Mouse (Mus musculus) lung, embryonic 14.5 days (tissue): ENCODE measurements at regions not wholly inside any gene's neighbourhood (a gene's known extent, or its start where the extent isn't known, plus 50 kb on each side); places are given as distances from the start of the nearest gene placed in this dataset.

ENCODE experiments used
- ATAC-seq: fragments of 200-750 bp; cut with Nextera tagmentation; 2 replicates; pipeline ENCODE4 v1.8.0; 2017; ENCODE audit warnings: mild to moderate bottlenecking, moderate TSS enrichment, moderate library complexity; ENCODE audit not compliant: insufficient read depth
- DNase-seq: peaks from one replicate; pipeline ENCODE4 v3.0.0-alpha.2; 2015
- H3K27ac ChIP-seq: fragments of 300-500 bp; sonication (generic); 2 replicates; pipeline ENCODE4 v1.5.1; 2014; ENCODE audit warnings: low read depth, mild to moderate bottlenecking, moderate library complexity
- H3K27me3 ChIP-seq: fragments of 300-500 bp; sonication (generic); 2 replicates; pipeline ENCODE4 v1.6.1; 2014; ENCODE audit warnings: low read length, control low read depth; ENCODE audit not compliant: insufficient read depth
- H3K36me3 ChIP-seq: fragments of 300-500 bp; sonication (generic); 2 replicates; pipeline ENCODE4 v1.6.1; 2014; ENCODE audit warnings: control low read depth; ENCODE audit not compliant: insufficient read depth
- H3K4me1 ChIP-seq: fragments of 300-500 bp; sonication (generic); 2 replicates; pipeline ENCODE4 v1.6.1; 2014; ENCODE audit warnings: antibody characterized with exemption, control low read depth; ENCODE audit not compliant: insufficient read depth
- H3K4me2 ChIP-seq: fragments of 300-500 bp; sonication (generic); 2 replicates; pipeline ENCODE4 v1.6.1; 2014; ENCODE audit warnings: mild to moderate bottlenecking
- H3K4me3 ChIP-seq: fragments of 300-500 bp; sonication (generic); 2 replicates; pipeline ENCODE4 v1.5.1; 2014; ENCODE audit warnings: low read depth, low read length
- H3K9ac ChIP-seq: fragments of 300-500 bp; sonication (generic); 2 replicates; pipeline ENCODE4 v1.6.1; 2014
- H3K9me3 ChIP-seq: fragments of 300-500 bp; sonication (generic); 2 replicates; pipeline ENCODE4 v1.6.1; 2016; ENCODE audit warnings: low read depth, low read length, control low read depth
- CTCF ChIP-seq: IDR thresholded peaks from 2 replicates; pipeline ENCODE4 v1.5.1; 2016; ENCODE audit warnings: antibody characterized with exemption, low read depth
- WGBS: fragments of 180-500 bp; shearing (Covaris S2); extraction: QIAGEN DNeasy Blood & Tissue Kit; methylation state at CpG from one replicate; pipeline ENCODE4 v1.1.7; 2014; 5-methylcytosine and 5-hydroxymethylcytosine counted together

GRCm38 (mm10) chr14:62058100-62058499 is 234.3 kb upstream of the Rnaseh2b start:
- DNase-seq (no peak), ATAC-seq (no peak)
- 84% methylated on average over 1 of the region's 1 CpGs for WGBS
- Histone ChIP-seq H3K4me1 (peaks cover 2% of the 10 kb centered on the region; the same call in 1 of the 2 replicates), H3K4me2 (no peak overlapping the region), H3K9ac (no peak overlapping the region), H3K9me3 (no peaks in the 10 kb centered on the region), H3K4me3 (no peak overlapping the region), H3K27me3 (no peaks in the 10 kb centered on the region), H3K36me3 (no peaks in the 10 kb centered on the region), H3K27ac (no peak overlapping the region)
- TF ChIP-seq CTCF = no peak

GRCm38 (mm10) chr14:62071140-62071539 is 221.2 kb upstream of the Rnaseh2b start:
- no peaks in the 10 kb centered on the region for H3K27me3 ChIP-seq
- WGBS = 85% methylated on average over 6 of the region's 6 CpGs
- no peaks in the 10 kb centered on the region for H3K4me1 ChIP-seq
- H3K9me3 ChIP-seq = no peaks in the 10 kb centered on the region
- H3K27ac ChIP-seq = no peak overlapping the region
- no peak overlapping the region for H3K4me3 ChIP-seq
- no peak overlapping the region for H3K4me2 ChIP-seq
- no peak for TF ChIP-seq CTCF
- no peaks in the 10 kb centered on the region for H3K36me3 ChIP-seq
- H3K9ac ChIP-seq = no peak overlapping the region
- DNase-seq (no peak), ATAC-seq (no peak)

- H3K9me3 ChIP-seq = no peaks in the 10 kb centered on the region
- ATAC-seq (no peak), DNase-seq (no peak)
- no peak overlapping the region for H3K9ac ChIP-seq
- no peak overlapping the region for H3K27ac ChIP-seq
- H3K36me3 ChIP-seq = no peaks in the 10 kb centered on the region
- no peak for TF ChIP-seq CTCF
- H3K27me3 ChIP-seq = no peaks in the 10 kb centered on the region
- no peaks in the 10 kb centered on the region for H3K4me1 ChIP-seq
- WGBS = 46% methylated on average over 2 of the region's 2 CpGs
- H3K4me3 ChIP-seq = no peak overlapping the region
- no peak overlapping the region for H3K4me2 ChIP-seq
Observed at GRCm38 (mm10) chr14:62084047-62084446, 208.3 kb upstream of the Rnaseh2b start.

- DNase-seq = no peak
- 71% methylated on average over 3 of the region's 3 CpGs for WGBS
- H3K4me2 ChIP-seq = no peak overlapping the region
- H3K36me3 ChIP-seq = no peaks in the 10 kb centered on the region
- no peaks in the 10 kb centered on the region for H3K4me1 ChIP-seq
- H3K27me3 ChIP-seq = no peaks in the 10 kb centered on the region
- H3K9me3 ChIP-seq = no peaks in the 10 kb centered on the region
- no peak overlapping the region for H3K27ac ChIP-seq
- H3K9ac ChIP-seq = no peak overlapping the region
- no peak for ATAC-seq
- no peak for TF ChIP-seq CTCF
- no peak overlapping the region for H3K4me3 ChIP-seq
Observed at GRCm38 (mm10) chr14:62088174-62088573, 204.2 kb upstream of the Rnaseh2b start.

GRCm38 (mm10) chr14:62117532-62117931 is 174.9 kb upstream of the Rnaseh2b start:
- no peak overlapping the region for H3K4me3 ChIP-seq
- H3K4me2 ChIP-seq = no peak overlapping the region
- H3K4me1 ChIP-seq = peaks cover 4% of the 10 kb centered on the region; the same call in 1 of the 2 replicates
- no peak for TF ChIP-seq CTCF
- no peaks in the 10 kb centered on the region for H3K27me3 ChIP-seq
- H3K9ac ChIP-seq = no peak overlapping the region
- H3K36me3 ChIP-seq = no peaks in the 10 kb centered on the region
- ATAC-seq (peak; percentile 64; the same call in 1 of the 2 replicates), DNase-seq (peak; percentile 49)
- no peak overlapping the region for H3K27ac ChIP-seq
- no peaks in the 10 kb centered on the region for H3K9me3 ChIP-seq
- WGBS = 46% methylated on average over 3 of the region's 3 CpGs

GRCm38 (mm10) chr14:62118542-62118953 is 173.8 kb upstream of the Rnaseh2b start:
- H3K4me2 ChIP-seq = no peak overlapping the region
- 17% methylated on average over 2 of the region's 2 CpGs for WGBS
- no peak overlapping the region for H3K27ac ChIP-seq
- TF ChIP-seq CTCF = no peak
- no peaks in the 10 kb centered on the region for H3K27me3 ChIP-seq
- no peaks in the 10 kb centered on the region for H3K36me3 ChIP-seq
- ATAC-seq (peak; percentile 85), DNase-seq (peak; percentile 90)
- no peak overlapping the region for H3K4me3 ChIP-seq
- no peaks in the 10 kb centered on the region for H3K9me3 ChIP-seq
- H3K9ac ChIP-seq = no peak overlapping the region
- peaks cover 4% of the 10 kb centered on the region; the same call in 1 of the 2 replicates for H3K4me1 ChIP-seq

GRCm38 (mm10) chr14:62128918-62129317 is 163.5 kb upstream of the Rnaseh2b start:
- no peak overlapping the region for H3K9ac ChIP-seq
- DNase-seq (no peak), ATAC-seq (no peak)
- H3K36me3 ChIP-seq = no peaks in the 10 kb centered on the region
- H3K27me3 ChIP-seq = no peaks in the 10 kb centered on the region
- 88% methylated on average over 6 of the region's 6 CpGs for WGBS
- no peaks in the 10 kb centered on the region for H3K9me3 ChIP-seq
- TF ChIP-seq CTCF = no peak
- no peak overlapping the region for H3K4me2 ChIP-seq
- H3K4me1 ChIP-seq = no peaks in the 10 kb centered on the region
- H3K4me3 ChIP-seq = no peak overlapping the region
- H3K27ac ChIP-seq = no peak overlapping the region

GRCm38 (mm10) chr14:62132353-62132816 is 160.0 kb upstream of the Rnaseh2b start:
- no peak overlapping the region for H3K4me3 ChIP-seq
- no peak overlapping the region for H3K9ac ChIP-seq
- H3K4me1 ChIP-seq = no peaks in the 10 kb centered on the region
- WGBS = 23% methylated on average over 8 of the region's 8 CpGs
- H3K36me3 ChIP-seq = no peaks in the 10 kb centered on the region
- ATAC-seq = peak; percentile 75
- DNase-seq = peak; percentile 72
- H3K27ac ChIP-seq = peak overlapping the region; percentile 42; the same call in 1 of the 2 replicates
- no peaks in the 10 kb centered on the region for H3K27me3 ChIP-seq
- TF ChIP-seq CTCF = no peak
- H3K9me3 ChIP-seq = peaks cover 5% of the 10 kb centered on the region; the same call in 1 of the 2 replicates
- no peak overlapping the region for H3K4me2 ChIP-seq
